Mouse (Mus musculus) MEL (cell line): ENCODE results near the gene Zbtb1.

Experiments used
- BHLHE40 ChIP-seq: IDR thresholded peaks from 2 replicates; pipeline ENCODE4 v1.6.1; 2012; ENCODE audit warnings: low read depth, mild to moderate bottlenecking, inconsistent platforms, low read length, improper control_type of control experiment, borderline replicate concordance
- CHD2 ChIP-seq: IDR thresholded peaks from 2 replicates; pipeline ENCODE4 v1.6.1; 2011; ENCODE audit warnings: low read length, improper control_type of control experiment
- CTCF ChIP-seq, 3 experiments: IDR thresholded peaks in 2 of 3; conservative IDR thresholded peaks in 1 of 3; 2 replicates each; pipeline ENCODE4 v1.5.1; 2011 to 2012; ENCODE audit warnings: low read length in 3 of 3, low read depth in 2 of 3, mild to moderate bottlenecking in 2 of 3, improper control_type of control experiment in 1 of 3, inconsistent platforms in 1 of 3, mixed read lengths in 1 of 3, moderate library complexity in 1 of 3; ENCODE audit not compliant: control insufficient read depth in 1 of 3, insufficient read depth in 1 of 3, poor library complexity in 1 of 3, severe bottlenecking in 1 of 3
- GATA1 ChIP-seq: IDR thresholded peaks from 2 replicates; pipeline ENCODE4 v1.6.1; 2011; ENCODE audit warnings: low read depth, low read length, improper control_type of control experiment
- MAX ChIP-seq: IDR thresholded peaks from 2 replicates; pipeline ENCODE4 v1.6.1; 2011; ENCODE audit warnings: low read length, improper control_type of control experiment
- TCF12 ChIP-seq: IDR thresholded peaks from 2 replicates; pipeline ENCODE4 v1.6.1; 2014; ENCODE audit warnings: low read depth, mild to moderate bottlenecking, inconsistent platforms, low read length, improper control_type of control experiment, moderate library complexity

DNA sequence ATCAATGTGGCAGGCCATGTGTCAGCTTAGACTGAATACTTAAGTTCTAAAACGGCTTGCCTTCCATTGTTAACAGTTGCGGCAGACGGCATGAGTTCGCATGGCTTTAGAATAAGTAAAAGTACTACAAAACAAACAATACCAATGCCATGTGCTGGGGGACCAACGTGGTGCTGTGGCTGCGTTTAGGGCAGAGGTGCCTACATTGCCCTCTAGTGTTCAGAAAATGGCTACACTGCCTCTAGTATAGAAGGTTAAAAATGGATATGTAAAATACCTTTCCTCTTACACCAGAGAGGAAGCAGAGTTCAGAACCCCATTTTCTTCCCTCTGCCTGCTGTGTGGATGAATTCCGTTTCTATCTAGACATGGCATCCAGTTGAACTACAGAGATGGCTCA, 6.6 kb downstream of the Zbtb1 start:
- peak; percentile 65 to 79 (median 75) for TF ChIP-seq CTCF (IDR thresholded peaks at IDR 0.05 in 2 of 3, conservative IDR thresholded peaks at IDR 0.05 in 1 of 3; ENCODE audit: control insufficient read depth in 1 of 3, insufficient read depth in 1 of 3, low read depth in 2 of 3, low read length in 3 of 3, poor library complexity in 1 of 3, severe bottlenecking in 1 of 3)
- no peak for TF ChIP-seq BHLHE40
- no peak for TF ChIP-seq TCF12
- no peak for TF ChIP-seq GATA1
- peak; percentile 95 for TF ChIP-seq MAX
- no peak for TF ChIP-seq CHD2
